ENCODE assay signal across 16 mouse cellular contexts in genomic region chr8:84757501-84757900, GRCm38 (mm10). TPM values are rescaled to one million over a fixed set of nuclear protein-coding genes. Genes with fewer than 3 reads are reported as not detected.
DNase-seq lines count a peak whose midpoint lies in the region; ATAC-seq and TF ChIP-seq lines count a peak whose summit lies in the region.
"Had no signal": no experiment of that assay in that cellular context is flagged by ENCODE, and none has a peak within 500 bp of the region (broad histone marks: within the 10 kb centered on the region; RNA-seq: fewer than 3 reads in every experiment).

No protein-coding gene starts in this region.

- H3K27ac ChIP-seq in heart, embryonic 15.5 days: no peak overlapping the region
- H3K27ac ChIP-seq in midbrain, embryonic 10.5 days (replicated peaks): no peak overlapping the region
- H3K27ac ChIP-seq in midbrain, postnatal 0 days (ENCODE audit: low read depth, low read length): no peak overlapping the region
- H3K27ac ChIP-seq in stomach, postnatal 0 days (replicated peaks): no peak overlapping the region; the same call in 1 of the 2 replicates
- H3K27ac ChIP-seq: lung, embryonic 15.5 days; midbrain, embryonic 12.5 days had no signal

- peak; percentile 77 for DNase-seq in cerebellum, adult 9-10 months
- no peak for DNase-seq in cerebellum, postnatal 4 days (ENCODE audit: low spot score in 2 of 2)
- no peak for DNase-seq in heart, postnatal 4 days
- DNase-seq in midbrain, embryonic 10.5 days (ENCODE audit: low spot score): no peak
- no peak for DNase-seq in midbrain, postnatal 0 days (ENCODE audit: low spot score)
- no peak for DNase-seq in stomach, postnatal 0 days (ENCODE audit: low spot score)
- DNase-seq in frontal cortex, postnatal 36 days (ENCODE audit: low spot score in 2 of 2): no peak
- DNase-seq: heart, adult 11 months; kidney, postnatal 10 days; thymus, postnatal 36 days had no signal

- H3K9me3 ChIP-seq in heart, embryonic 15.5 days (replicated peaks): no peaks in the 10 kb centered on the region
- H3K9me3 ChIP-seq in midbrain, embryonic 10.5 days (replicated peaks): no peaks in the 10 kb centered on the region
- H3K9me3 ChIP-seq in midbrain, postnatal 0 days (ENCODE audit: low read length): no peaks in the 10 kb centered on the region
- no peaks in the 10 kb centered on the region for H3K9me3 ChIP-seq in stomach, postnatal 0 days (ENCODE audit: control insufficient read depth, low read length)
- H3K9me3 ChIP-seq: lung, embryonic 15.5 days; midbrain, embryonic 12.5 days had no signal

- no peak overlapping the region for H3K4me3 ChIP-seq in heart, embryonic 15.5 days
- 0 out of 2 replicates have a peak overlapping the region, but pooled peaks have one; percentile 1 for H3K4me3 ChIP-seq in midbrain, embryonic 10.5 days
- H3K4me3 ChIP-seq in midbrain, postnatal 0 days (ENCODE audit: low read depth, low read length): no peak overlapping the region
- H3K4me3 ChIP-seq in stomach, postnatal 0 days (ENCODE audit: low read depth, low read length): no peak overlapping the region
- H3K4me3 ChIP-seq: erythroblast, embryonic 14.5 days; lung, embryonic 15.5 days; midbrain, embryonic 12.5 days had no signal

- H3K9ac ChIP-seq in heart, embryonic 15.5 days: 0 out of 2 replicates have a peak overlapping the region, but pooled peaks have one; percentile 9
- no peak overlapping the region for H3K9ac ChIP-seq in midbrain, postnatal 0 days (replicated peaks; ENCODE audit: low read length, poor library complexity, severe bottlenecking)
- H3K9ac ChIP-seq in stomach, postnatal 0 days (ENCODE audit: low read length): 0 out of 2 replicates have a peak overlapping the region, but pooled peaks have one; percentile 13
- H3K9ac ChIP-seq: lung, embryonic 15.5 days; midbrain, embryonic 12.5 days had no signal

- no peak overlapping the region for H3K4me2 ChIP-seq in heart, embryonic 15.5 days
- no peak overlapping the region for H3K4me2 ChIP-seq in midbrain, postnatal 0 days (ENCODE audit: low read depth, low read length, poor library complexity, severe bottlenecking)
- H3K4me2 ChIP-seq in stomach, postnatal 0 days (replicated peaks; ENCODE audit: low read depth): no peak overlapping the region
- H3K4me2 ChIP-seq: lung, embryonic 15.5 days; midbrain, embryonic 12.5 days had no signal

- no peaks in the 10 kb centered on the region for H3K27me3 ChIP-seq in heart, embryonic 15.5 days
- H3K27me3 ChIP-seq in midbrain, embryonic 10.5 days (ENCODE audit: low read depth, poor library complexity, severe bottlenecking): peaks cover 100% of the 10 kb centered on the region
- no peaks in the 10 kb centered on the region; the same call in 1 of the 2 replicates for H3K27me3 ChIP-seq in midbrain, postnatal 0 days (ENCODE audit: insufficient read depth, low read length)
- no peaks in the 10 kb centered on the region for H3K27me3 ChIP-seq in stomach, postnatal 0 days (ENCODE audit: control insufficient read depth, insufficient read depth, low read length)
- H3K27me3 ChIP-seq: lung, embryonic 15.5 days had no signal

- ATAC-seq in heart, embryonic 15.5 days (replicated peaks; ENCODE audit: insufficient number of reproducible peaks, insufficient read depth, low FRiP score, low read depth): no peak
- no peak for ATAC-seq in midbrain, postnatal 0 days (ENCODE audit: low FRiP score)
- no peak for ATAC-seq in stomach, postnatal 0 days (ENCODE audit: low FRiP score, low TSS enrichment)

- TF ChIP-seq CTCF in midbrain, postnatal 0 days (IDR thresholded peaks at IDR 0.05): no peak
- peak; percentile 30; the same call in 1 of the 2 replicates for TF ChIP-seq CTCF in stomach, postnatal 0 days (IDR thresholded peaks at IDR 0.05; ENCODE audit: low read depth)

- H3K36me3 ChIP-seq in heart, embryonic 15.5 days: 0 out of 2 replicates have a peak, but pooled peaks cover 8% of the 10 kb centered on the region
- H3K36me3 ChIP-seq in midbrain, embryonic 10.5 days: no peaks in the 10 kb centered on the region
- no peaks in the 10 kb centered on the region for H3K36me3 ChIP-seq in midbrain, postnatal 0 days (ENCODE audit: insufficient read depth, low read length)
- H3K36me3 ChIP-seq in stomach, postnatal 0 days (ENCODE audit: control insufficient read depth, insufficient read depth, low read length): peaks cover 8% of the 10 kb centered on the region; the same call in 1 of the 2 replicates
- H3K36me3 ChIP-seq: midbrain, embryonic 12.5 days had no signal

- H3K4me1 ChIP-seq in heart, embryonic 15.5 days (replicated peaks): peaks cover 11% of the 10 kb centered on the region
- H3K4me1 ChIP-seq in midbrain, embryonic 10.5 days: peaks cover 10% of the 10 kb centered on the region
- H3K4me1 ChIP-seq in midbrain, postnatal 0 days (ENCODE audit: insufficient read depth, low read length): no peaks in the 10 kb centered on the region
- no peaks in the 10 kb centered on the region for H3K4me1 ChIP-seq in stomach, postnatal 0 days (replicated peaks; ENCODE audit: control insufficient read depth, insufficient read depth)

- 51% methylated on average over 5 of the region's 5 CpGs for WGBS in heart, embryonic 15.5 days
- 32% methylated on average over 5 of the region's 5 CpGs for WGBS in midbrain, embryonic 10.5 days
- WGBS in midbrain, postnatal 0 days: 37% methylated on average over 5 of the region's 5 CpGs
- 47% methylated on average over 5 of the region's 5 CpGs for WGBS in stomach, postnatal 0 days

- no peak for TF ChIP-seq EP300 in stomach, postnatal 0 days (optimal IDR thresholded peaks at IDR 0.05)

RNA-seq across cellular contexts. Expression of gene G430095P16Rik, which starts 34.7 kb away (rescaled TPM):
- polyA plus RNA-seq in heart, embryonic 15.5 days (2015; fragmentation: Nextera tagmentation; extraction: Ambion mirVana): 4.5 TPM in 2 replicates
- 1 to 10 TPM; 1.1 to 1.3 TPM for total RNA-seq in heart, postnatal 4 days (2021)
- polyA plus RNA-seq in midbrain, embryonic 10.5 days (2016; fragmentation: Nextera tagmentation; extraction: Ambion mirVana): 1.1 and 1.4 TPM in 2 replicates
- total RNA-seq in midbrain, postnatal 0 days (2014; rRNA removed): not detected in 2 replicates
- 0.39 and 0.71 TPM in 2 replicates for polyA plus RNA-seq in midbrain, postnatal 0 days (2015; fragmentation: Nextera tagmentation; extraction: Ambion mirVana)
- polyA plus RNA-seq in stomach, postnatal 0 days (2015; fragmentation: Nextera tagmentation; extraction: Ambion mirVana): 1.7 and 2.0 TPM in 2 replicates
- total RNA-seq: layer of hippocampus, postnatal 10 days; liver, adult 2 months had no signal
- polyA plus RNA-seq: liver, adult 2 months had no signal

RNA-seq across cellular contexts. Expression of gene Nfix, which starts 42.6 kb away (rescaled TPM):
- polyA plus RNA-seq in heart, embryonic 15.5 days (2015; fragmentation: Nextera tagmentation; extraction: Ambion mirVana): 15.0 and 20.8 TPM in 2 replicates
- 100 to 1,000 TPM; 189 to 211 TPM for total RNA-seq in heart, postnatal 4 days (2021)
- polyA plus RNA-seq in midbrain, embryonic 10.5 days (2016; fragmentation: Nextera tagmentation; extraction: Ambion mirVana): 0.49 and 1.2 TPM in 2 replicates
- 40.1 and 62.5 TPM in 2 replicates for total RNA-seq in midbrain, postnatal 0 days (2014; rRNA removed)
- 41.7 and 53.7 TPM in 2 replicates for polyA plus RNA-seq in midbrain, postnatal 0 days (2015; fragmentation: Nextera tagmentation; extraction: Ambion mirVana)
- 36.5 and 36.6 TPM in 2 replicates for polyA plus RNA-seq in stomach, postnatal 0 days (2015; fragmentation: Nextera tagmentation; extraction: Ambion mirVana)

RNA-seq across cellular contexts. Expression of gene Lyl1, which starts 56.2 kb away (rescaled TPM):
- polyA plus RNA-seq in heart, embryonic 15.5 days (2015; fragmentation: Nextera tagmentation; extraction: Ambion mirVana): 9.2 and 13.2 TPM in 2 replicates
- total RNA-seq in heart, postnatal 4 days (2021): 10 to 100 TPM in 1 of 2 experiments, 1 to 10 TPM in 1; 9.6 to 10.6 TPM
- 4.8 and 5.8 TPM in 2 replicates for polyA plus RNA-seq in midbrain, embryonic 10.5 days (2016; fragmentation: Nextera tagmentation; extraction: Ambion mirVana)
- 4.6 and 4.8 TPM in 2 replicates for total RNA-seq in midbrain, postnatal 0 days (2014; rRNA removed)
- polyA plus RNA-seq in midbrain, postnatal 0 days (2015; fragmentation: Nextera tagmentation; extraction: Ambion mirVana): 2.0 and 2.8 TPM in 2 replicates
- polyA plus RNA-seq in stomach, postnatal 0 days (2015; fragmentation: Nextera tagmentation; extraction: Ambion mirVana): 4.0 and 4.3 TPM in 2 replicates
